Mouse (Mus musculus): ENCODE results near the gene Ankrd17.
"Not testable (repeated sequence)": the region's sequence is repeated elsewhere in the genome, so short reads cannot be mapped to it uniquely, and the experiment has no call there.

Gene Ankrd17

DNA sequence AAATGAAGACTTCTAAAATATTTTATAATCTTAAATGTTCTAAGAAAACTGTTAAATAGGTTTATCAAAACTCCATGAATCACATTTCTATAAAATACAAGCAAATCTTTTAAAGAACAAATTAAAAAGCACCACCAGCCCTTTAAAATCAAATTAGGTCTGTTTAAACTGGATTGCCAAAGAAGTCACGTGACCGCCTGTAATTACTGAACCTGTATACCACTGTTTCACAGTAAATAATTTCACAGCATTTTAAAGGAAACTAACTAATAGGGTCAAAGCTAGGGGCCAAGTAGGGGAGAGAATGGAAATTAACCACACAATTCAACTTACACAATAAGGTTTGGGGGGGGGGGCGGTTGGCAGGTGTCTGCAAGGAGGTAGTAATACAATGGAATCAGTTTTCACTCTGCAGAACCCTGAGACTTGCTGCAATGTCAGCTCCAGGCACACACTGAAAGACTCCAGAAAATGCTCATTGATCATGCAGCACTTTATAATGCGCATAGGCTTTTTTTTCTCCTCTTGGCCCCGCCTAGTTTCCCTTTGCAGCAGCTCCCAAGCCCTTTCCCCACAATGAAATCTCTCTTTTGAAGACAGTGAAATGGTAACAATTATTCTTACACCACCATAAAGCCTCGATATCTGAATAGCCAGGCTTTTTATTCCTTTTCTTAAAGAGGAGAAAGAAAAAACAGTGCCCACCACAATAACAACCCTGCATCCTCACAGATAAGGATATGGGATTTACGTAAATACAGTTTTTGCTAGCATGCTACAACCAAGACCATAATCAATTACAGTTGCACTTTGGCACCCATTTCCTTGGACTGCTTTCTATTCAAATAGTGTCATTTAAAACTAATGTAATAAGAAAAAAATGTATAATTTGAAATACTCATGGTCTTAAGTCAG lies 27.9 kb downstream of the Ankrd17 start:
- DNase-seq (ENCODE audit: low read depth, low spot score), result no peak

GRCm38 (mm10) chr5:90332478-90332877 lies 33.9 kb downstream of the Ankrd17 start:
- DNase-seq (ENCODE audit: low read depth, low spot score), result no peak

DNA sequence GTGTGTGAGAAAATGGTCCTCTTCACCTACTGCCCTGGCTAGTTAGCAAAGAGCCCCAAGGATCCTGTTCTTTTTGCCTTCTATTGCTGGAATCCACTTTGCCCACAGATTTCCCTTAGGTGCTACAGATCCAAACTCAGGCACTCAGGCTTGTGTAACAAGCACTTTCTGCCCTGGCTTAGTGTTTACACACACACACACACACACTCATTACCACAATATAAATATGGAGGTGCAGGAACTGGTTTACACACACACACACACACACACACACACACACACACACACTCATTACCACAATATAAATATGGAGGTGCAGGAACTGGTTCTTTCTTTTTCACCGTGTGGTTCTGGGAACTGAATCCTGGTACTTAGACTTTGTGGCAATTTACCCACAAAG lies 35.3 kb downstream of the Ankrd17 start:
- no peak for DNase-seq (ENCODE audit: low read depth, low spot score)

- no peak for DNase-seq (ENCODE audit: low read depth, low spot score)
Observed at GRCm38 (mm10) chr5:90298396-90298795, 68.0 kb downstream of the Ankrd17 start.

DNA sequence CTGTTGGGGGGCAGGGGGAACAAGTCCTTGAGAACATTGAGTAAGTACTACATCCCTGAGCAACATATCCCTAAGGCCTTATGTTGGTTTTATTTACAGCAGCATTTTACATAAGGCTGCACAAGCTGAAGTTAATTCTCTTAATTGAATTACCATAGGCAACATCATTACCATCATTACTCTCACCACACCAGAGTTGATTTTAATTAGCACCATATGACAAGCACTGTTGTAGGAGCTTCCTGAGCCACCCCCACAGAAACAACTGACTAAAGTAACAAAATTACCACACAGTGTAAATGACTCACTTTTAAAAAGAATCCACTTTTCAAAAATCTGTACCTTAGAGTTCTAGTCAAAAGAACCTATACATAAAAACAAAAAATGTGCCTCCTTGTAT lies 76.5 kb downstream of the Ankrd17 start:
- DNase-seq (ENCODE audit: low read depth, low spot score), result no peak

DNA sequence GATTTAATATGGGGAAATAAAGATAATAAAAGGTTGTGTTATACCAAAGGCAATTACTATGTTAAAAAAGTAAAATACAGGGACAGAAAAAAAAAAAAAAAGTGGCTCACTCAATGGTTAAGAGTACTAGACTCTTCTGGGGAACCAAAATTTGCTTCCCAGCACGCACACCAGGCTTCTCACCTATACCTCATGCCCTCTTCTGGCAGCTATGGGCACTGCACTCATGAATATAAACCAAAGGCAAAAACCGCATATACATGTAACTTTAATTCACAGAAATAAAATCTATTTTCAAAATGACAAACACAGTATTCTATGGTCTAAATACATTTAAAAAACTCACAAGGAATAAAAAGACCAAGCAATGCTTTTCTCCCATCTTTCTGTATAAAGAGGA lies 79.8 kb downstream of the Ankrd17 start:
- DNase-seq (ENCODE audit: low read depth, low spot score), result peak; percentile 73

DNA sequence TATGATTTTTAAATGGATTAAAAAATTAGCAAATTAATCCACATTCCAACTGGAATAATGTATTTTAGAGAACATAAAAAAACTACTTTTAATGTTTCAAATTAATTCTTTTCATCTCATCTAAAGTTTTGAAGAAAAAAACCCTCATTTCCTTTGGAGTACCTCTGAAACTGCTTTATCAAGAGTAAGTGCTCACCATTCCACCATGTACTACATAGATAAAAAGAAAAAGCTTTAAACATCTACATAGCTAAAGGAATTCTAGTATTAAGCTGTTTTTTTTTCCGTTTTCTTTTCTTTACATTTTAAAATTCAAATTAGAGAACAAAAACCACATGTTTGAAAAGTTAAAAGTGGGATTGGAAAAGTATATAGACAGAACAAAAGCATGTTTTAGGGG lies 86.3 kb downstream of the Ankrd17 start:
- DNase-seq (ENCODE audit: low read depth, low spot score), result no peak

DNA sequence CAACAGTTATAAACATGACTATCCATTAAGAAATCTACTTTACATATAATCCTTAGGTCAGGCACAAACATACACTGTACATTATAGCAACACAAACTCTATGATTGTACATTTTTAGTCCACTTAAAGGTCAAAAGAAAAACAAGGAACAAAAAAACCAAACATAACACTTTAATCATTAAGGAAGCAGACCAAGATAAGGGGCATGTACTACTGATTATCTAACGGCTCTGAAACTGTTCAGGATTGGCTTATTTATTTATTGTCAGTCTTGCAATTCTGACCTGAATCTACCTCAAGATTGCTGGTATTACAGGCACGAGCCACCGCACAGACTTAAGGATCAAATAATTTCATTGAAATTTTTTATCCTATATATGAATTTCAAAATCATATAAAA lies 87.0 kb downstream of the Ankrd17 start:
- no peak for DNase-seq (ENCODE audit: low read depth, low spot score)

GRCm38 (mm10) chr5:90277443-90277842 lies 88.9 kb downstream of the Ankrd17 start:
- DNase-seq (ENCODE audit: low read depth, low spot score), result no peak

DNA sequence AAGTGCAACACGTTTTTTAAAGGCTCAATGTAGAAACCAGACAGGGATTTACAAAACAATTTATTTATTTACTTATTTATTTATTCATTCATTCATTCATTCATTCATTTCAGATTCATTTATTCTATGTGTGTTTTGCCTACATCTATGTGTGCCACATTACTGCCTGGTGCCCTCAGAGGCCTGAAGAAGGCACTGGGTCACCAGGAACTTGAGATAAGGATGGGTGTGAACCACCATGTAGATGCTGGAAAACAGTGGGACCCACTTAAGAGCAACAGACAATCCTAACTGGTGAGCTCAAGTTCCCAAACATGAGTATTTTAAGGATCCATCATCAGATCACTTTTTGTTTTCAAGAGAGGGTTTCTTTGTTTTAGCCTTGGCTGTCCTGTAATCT lies 91.6 kb downstream of the Ankrd17 start:
- no peak for DNase-seq (ENCODE audit: low read depth, low spot score)

DNA sequence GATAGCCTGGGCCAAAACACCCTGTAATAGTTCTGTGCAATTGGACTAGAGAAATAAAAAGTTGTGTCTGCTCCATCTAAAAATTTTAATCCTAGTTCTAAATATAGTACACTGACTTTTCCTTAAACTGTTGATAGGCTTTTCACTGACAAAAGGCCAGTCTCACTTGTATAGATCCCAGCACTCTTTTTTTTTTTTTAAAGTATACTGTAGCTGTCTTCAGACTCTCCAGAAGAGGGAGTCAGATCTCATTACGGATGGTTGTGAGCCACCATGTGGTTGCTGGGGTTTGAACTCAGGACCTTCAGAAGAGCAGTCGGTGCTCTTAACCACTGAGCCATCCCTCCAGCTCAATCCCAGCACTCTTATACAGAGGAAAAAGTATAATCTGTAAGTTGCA lies 104.1 kb downstream of the Ankrd17 start:
- not testable (repeated sequence) for DNase-seq (ENCODE audit: low read depth, low spot score)

DNA sequence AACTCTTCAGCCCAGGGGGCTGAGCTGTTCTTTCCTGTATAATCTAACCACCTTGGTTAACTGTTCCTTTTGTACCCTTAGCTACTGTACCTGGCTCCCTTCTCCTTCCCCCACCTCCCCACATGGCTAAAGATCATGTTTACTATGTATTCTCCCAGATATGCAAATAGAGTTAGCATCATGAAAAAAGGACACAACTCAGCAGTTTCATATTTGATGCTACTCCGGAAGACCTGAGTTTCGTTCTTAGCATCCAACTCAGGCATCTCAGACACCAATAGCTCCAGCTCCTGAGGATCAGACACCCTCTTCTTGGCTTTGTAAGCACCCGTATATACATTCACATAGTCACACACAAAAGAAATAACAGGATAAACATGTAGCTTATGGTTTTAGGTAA lies 109.4 kb downstream of the Ankrd17 start:
- peak; percentile 15 for DNase-seq (ENCODE audit: low read depth, low spot score)

DNA sequence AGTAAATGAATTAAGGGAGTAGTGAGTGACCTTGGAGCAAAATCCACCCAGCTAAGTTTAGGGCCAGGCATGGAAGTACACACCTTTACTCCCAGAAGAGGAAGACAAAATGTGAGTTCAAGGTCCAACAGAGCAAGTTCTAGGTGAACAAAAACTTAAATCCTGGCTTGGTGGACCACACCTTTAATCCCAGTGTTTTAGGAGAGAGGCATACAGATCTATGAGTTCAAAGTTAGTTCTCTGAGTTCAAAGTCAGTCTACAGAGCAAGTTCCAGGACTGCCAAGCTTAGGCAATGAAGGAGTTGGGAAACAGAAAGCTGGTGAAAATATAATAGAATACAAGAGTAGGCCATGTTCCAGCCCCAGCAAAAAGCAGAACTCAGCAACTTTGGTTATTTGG lies 118.9 kb downstream of the Ankrd17 start:
- no peak for DNase-seq (ENCODE audit: low read depth, low spot score)

- no peak for DNase-seq (ENCODE audit: low read depth, low spot score)
Observed at GRCm38 (mm10) chr5:90246987-90247386, 119.4 kb downstream of the Ankrd17 start.

GRCm38 (mm10) chr5:90246567-90246966 lies 119.8 kb downstream of the Ankrd17 start:
- no peak for DNase-seq (ENCODE audit: low read depth, low spot score)

- DNase-seq (ENCODE audit: low read depth, low spot score), result no peak
Observed at GRCm38 (mm10) chr5:90245416-90245815, 121.0 kb downstream of the Ankrd17 start.

- no peak for DNase-seq (ENCODE audit: low read depth, low spot score)
Observed at GRCm38 (mm10) chr5:90235217-90235616, 131.2 kb downstream of the Ankrd17 start.

DNA sequence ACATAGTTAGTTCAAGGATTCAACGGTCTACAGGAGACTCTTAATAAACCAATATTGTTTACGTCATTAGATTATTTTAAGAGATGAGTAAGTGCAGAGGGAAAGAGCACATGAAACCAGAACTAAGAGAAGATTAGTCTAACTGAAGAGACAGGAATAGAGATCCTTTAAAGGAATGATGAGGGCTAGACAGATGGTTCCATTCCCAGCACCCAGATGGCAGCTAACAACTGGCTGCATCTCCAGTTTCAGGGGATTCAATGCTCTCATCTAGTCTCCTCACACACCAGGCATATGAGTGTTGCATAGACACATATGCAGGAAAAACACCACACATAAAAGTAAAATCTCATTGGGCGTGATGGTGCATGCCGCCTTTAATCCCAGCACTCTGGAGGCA lies 133.1 kb downstream of the Ankrd17 start:
- DNase-seq (ENCODE audit: low read depth, low spot score), result no peak

DNA sequence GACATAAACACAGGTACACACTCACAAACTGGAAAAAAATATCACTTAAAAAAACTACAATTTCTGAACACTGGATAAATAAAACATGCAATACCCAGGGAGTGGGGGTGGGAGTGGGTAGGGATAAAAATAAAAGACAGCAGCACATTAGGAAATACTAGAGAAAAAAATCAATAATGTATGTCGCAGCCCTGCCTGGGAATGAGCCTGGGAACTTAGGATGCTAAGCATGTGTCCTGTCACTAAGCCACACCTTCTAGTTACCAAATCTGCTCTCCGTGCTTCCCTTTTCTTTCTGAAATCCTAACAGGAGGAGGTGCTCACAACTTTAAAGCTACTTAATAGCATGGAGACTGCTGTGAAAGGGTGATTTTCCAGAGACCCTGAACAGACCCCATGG lies 136.6 kb downstream of the Ankrd17 start:
- no peak for DNase-seq (ENCODE audit: low read depth, low spot score)

DNA sequence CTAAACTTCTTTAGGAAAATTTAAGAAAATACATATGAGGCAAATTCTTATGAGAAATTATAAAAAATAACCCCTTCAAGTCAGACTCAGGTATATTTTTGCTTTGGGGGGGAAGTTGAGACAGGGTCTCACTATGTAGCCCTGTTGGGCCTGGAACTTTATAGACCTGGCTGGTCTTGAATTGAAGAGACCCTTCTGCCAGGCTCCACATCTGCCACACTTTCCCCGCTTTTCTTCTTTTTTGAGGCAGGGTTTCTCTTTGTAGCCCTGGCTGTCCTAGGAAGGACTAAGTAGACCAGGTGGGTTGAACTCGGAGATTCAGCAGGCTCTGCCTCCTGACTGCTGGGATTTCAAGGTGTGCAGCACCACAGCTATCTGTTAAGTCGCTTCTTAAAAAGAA lies 139.7 kb downstream of the Ankrd17 start:
- no peak for DNase-seq (ENCODE audit: low read depth, low spot score)

DNA sequence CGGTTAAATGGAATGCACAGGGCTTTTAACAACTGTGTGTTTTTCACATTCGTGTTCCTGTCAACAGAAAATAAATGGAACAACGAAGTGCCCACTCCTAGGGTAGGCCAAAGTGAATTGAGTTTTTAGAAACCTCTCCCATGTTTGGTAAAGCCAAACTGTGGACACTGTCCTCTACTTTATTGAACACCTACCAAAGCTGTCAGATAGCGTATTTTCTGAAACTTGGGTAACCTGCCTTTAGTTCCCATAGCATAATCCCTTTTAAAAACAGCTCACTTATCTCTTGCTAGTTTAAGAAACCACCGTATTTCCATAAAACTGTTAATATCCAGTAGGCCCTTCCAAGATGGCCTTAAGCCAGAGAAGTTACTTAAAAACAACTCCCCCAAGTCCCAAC lies 141.6 kb downstream of the Ankrd17 start:
- DNase-seq (ENCODE audit: low read depth, low spot score), result peak; percentile 8

DNA sequence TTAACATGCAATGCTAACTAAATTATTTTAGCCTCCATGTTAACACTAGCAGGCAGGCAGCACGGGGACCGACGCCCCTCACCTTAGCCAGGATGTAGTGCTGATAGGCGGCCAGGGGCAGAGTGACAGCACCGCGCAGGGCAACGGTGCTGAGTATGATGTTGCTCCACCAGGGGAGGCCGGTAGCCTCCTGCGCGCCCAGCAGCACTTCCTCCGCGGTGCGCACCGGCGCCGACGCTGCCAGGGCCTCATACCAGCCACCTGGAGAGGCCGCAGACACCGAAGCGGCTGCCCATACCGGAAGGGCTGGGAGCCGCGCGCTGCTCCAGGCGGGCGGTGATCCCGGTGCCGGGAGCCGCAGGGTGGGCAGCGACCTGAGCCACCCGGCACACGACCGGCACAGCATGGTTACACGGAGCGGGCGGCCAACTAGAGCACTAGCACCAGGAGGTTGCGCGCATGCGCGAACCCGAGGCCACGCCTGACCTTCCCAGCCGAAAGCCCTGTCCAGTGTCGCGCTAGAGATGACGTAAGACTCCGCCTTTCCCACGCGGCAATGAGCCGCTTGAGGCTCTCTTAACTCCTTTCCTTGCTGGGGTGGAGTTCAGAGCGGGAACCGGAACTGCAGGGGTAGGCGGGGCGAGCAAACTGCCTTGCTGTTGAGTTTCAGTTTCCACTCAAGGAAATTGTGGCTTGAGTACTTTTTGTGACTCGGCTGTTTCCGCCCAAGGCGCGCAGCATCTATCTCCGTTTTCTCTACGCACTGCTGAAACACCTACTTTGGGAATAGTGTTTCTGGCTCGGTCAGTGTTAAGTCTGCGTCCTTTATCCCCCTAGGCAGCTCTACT lies 142.6 kb downstream of the Ankrd17 start, which contains the start of gene Cox18:
Gene Cox18, minus strand, starts transcription at position 468 of the 848 bp plus-strand sequence.
- peak; percentile 100 for DNase-seq (ENCODE audit: low read depth, low spot score)

DNA sequence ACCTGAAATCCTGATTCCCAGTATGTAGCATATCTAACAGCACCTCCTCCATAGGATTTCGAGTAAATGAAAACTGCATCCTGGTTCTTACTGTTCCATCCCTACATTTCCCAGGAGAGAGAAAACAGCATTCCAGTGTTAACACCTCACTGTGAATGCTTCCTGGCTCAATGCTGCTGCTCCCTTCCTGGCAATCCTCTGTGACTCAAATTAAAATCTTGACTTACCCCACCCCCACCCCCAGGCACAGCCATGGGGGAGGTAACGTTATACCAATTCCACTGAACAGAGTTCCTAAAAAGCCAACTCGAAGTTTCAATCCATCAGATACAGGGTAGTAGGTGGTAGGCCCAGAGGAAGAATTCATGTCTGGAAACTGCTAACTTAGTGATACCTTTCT lies 143.4 kb downstream of the Ankrd17 start:
- DNase-seq (ENCODE audit: low read depth, low spot score), result no peak

All from CD4-positive, CD25-positive, alpha-beta regulatory T cell, adult 2 months (primary cell).